Mouse (Mus musculus) kidney, adult 2 months (tissue): ENCODE measurements at regions not wholly inside any gene's neighbourhood (a gene's known extent, or its start where the extent isn't known, plus 50 kb on each side); places are given as distances from the start of the nearest gene placed in this dataset.

Source experiments
- DNase-seq: peaks from one replicate; pipeline ENCODE4 v3.0.0; 2021
- H3K27ac ChIP-seq: fragments of 200-500 bp; 2 replicates; pipeline ENCODE4 v1.5.1; 2012; ENCODE audit warnings: low read depth, low read length, control low read depth, inconsistent platforms; ENCODE audit not compliant: insufficient read depth
- H3K27me3 ChIP-seq: fragments of 200-500 bp; replicated peaks from 2 replicates; pipeline ENCODE4 v1.6.1; 2012; ENCODE audit warnings: mild to moderate bottlenecking, moderate library complexity, low read length, inconsistent platforms; ENCODE audit not compliant: control insufficient read depth, insufficient read depth
- H3K36me3 ChIP-seq: fragments of 200-500 bp; 2 replicates; pipeline ENCODE4 v1.6.1; 2012; ENCODE audit warnings: mild to moderate bottlenecking, moderate library complexity, low read length, inconsistent platforms; ENCODE audit not compliant: control insufficient read depth, insufficient read depth
- H3K4me1 ChIP-seq: fragments of 200-500 bp; 2 replicates; pipeline ENCODE4 v1.6.1; 2011; ENCODE audit warnings: low read length; ENCODE audit not compliant: control insufficient read depth, insufficient read depth
- H3K4me3 ChIP-seq: fragments of 200-500 bp; 2 replicates; pipeline ENCODE4 v1.5.1; 2011; ENCODE audit warnings: mild to moderate bottlenecking, low read depth, low read length, control low read depth; ENCODE audit not compliant: insufficient read depth
- CTCF ChIP-seq: fragments of 200-500 bp; conservative IDR thresholded peaks from 2 replicates; pipeline ENCODE4 v1.5.1; 2011; ENCODE audit warnings: low read depth, mild to moderate bottlenecking, control low read depth, low read length, moderate library complexity, mixed read lengths; ENCODE audit not compliant: insufficient read depth, insufficient read length
- POLR2A ChIP-seq: fragments of 200-500 bp; IDR thresholded peaks from one replicate; pipeline ENCODE4 v1.6.1; 2011; ENCODE audit warnings: low read depth, low read length, control low read depth
- WGBS: fragments of 180-500 bp; shearing (Covaris S2); methylation state at CpG from one replicate; pipeline ENCODE4 v1.1.7; 2018; 5-methylcytosine and 5-hydroxymethylcytosine counted together

GRCm38 (mm10) chr19:56157120-56157519 lies 129.8 kb upstream of the Habp2 start:
- 78% methylated on average over 6 of the region's 6 CpGs for WGBS
- no peak for DNase-seq
- Histone ChIP-seq H3K4me1 (no peaks in the 10 kb centered on the region), H3K27ac (no peak overlapping the region), H3K4me3 (no peak overlapping the region), H3K36me3 (no peaks in the 10 kb centered on the region), H3K27me3 (no peaks in the 10 kb centered on the region)
- TF ChIP-seq POLR2A = no peak
- TF ChIP-seq CTCF = no peak

GRCm38 (mm10) chr19:56162156-56162555 lies 124.8 kb upstream of the Habp2 start:
- TF ChIP-seq CTCF = no peak
- no peak for TF ChIP-seq POLR2A
- Histone ChIP-seq H3K36me3 (no peaks in the 10 kb centered on the region), H3K27ac (no peak overlapping the region), H3K4me1 (no peaks in the 10 kb centered on the region), H3K27me3 (no peaks in the 10 kb centered on the region), H3K4me3 (no peak overlapping the region)
- DNase-seq = no peak
- WGBS = 80% methylated on average over 3 of the region's 3 CpGs

- TF ChIP-seq CTCF (no peak), POLR2A (no peak)
- H3K36me3 ChIP-seq = no peaks in the 10 kb centered on the region
- no peaks in the 10 kb centered on the region for H3K27me3 ChIP-seq
- no peak for DNase-seq
- no peak overlapping the region for H3K27ac ChIP-seq
- no peaks in the 10 kb centered on the region for H3K4me1 ChIP-seq
- no peak overlapping the region for H3K4me3 ChIP-seq
- WGBS = 68% methylated on average over 5 of the region's 5 CpGs
Observed at GRCm38 (mm10) chr19:56169133-56169997, 117.6 kb upstream of the Habp2 start.

GRCm38 (mm10) chr19:56169998-56170274 lies 117.0 kb upstream of the Habp2 start:
- no peak overlapping the region for H3K4me3 ChIP-seq
- 78% methylated on average over 4 of the region's 4 CpGs for WGBS

GRCm38 (mm10) chr19:56172454-56172853 lies 114.5 kb upstream of the Habp2 start:
- no peak for DNase-seq
- Histone ChIP-seq H3K27me3 (no peaks in the 10 kb centered on the region), H3K36me3 (no peaks in the 10 kb centered on the region), H3K4me1 (no peaks in the 10 kb centered on the region), H3K27ac (no peak overlapping the region), H3K4me3 (no peak overlapping the region)
- no peak for TF ChIP-seq POLR2A
- no peak for TF ChIP-seq CTCF
- WGBS = 61% methylated on average over 5 of the region's 5 CpGs

More at GRCm38 (mm10) chr19:56169998-56170274, 117.0 kb upstream of the Habp2 start:
- Histone ChIP-seq H3K36me3 (no peaks in the 10 kb centered on the region), H3K27me3 (no peaks in the 10 kb centered on the region), H3K4me1 (no peaks in the 10 kb centered on the region), H3K27ac (no peak overlapping the region)
- DNase-seq = no peak
- TF ChIP-seq POLR2A (no peak), CTCF (no peak)

GRCm38 (mm10) chr19:56176059-56176458 lies 110.9 kb upstream of the Habp2 start:
- H3K27me3 ChIP-seq = no peaks in the 10 kb centered on the region
- no peaks in the 10 kb centered on the region for H3K36me3 ChIP-seq
- H3K4me3 ChIP-seq = no peak overlapping the region
- no peak overlapping the region for H3K27ac ChIP-seq
- no peaks in the 10 kb centered on the region; the same call in 1 of the 2 replicates for H3K4me1 ChIP-seq
- no peak for TF ChIP-seq POLR2A
- no peak for TF ChIP-seq CTCF
- peak; percentile 38 for DNase-seq
- 76% methylated on average over 8 of the region's 8 CpGs for WGBS

GRCm38 (mm10) chr19:56177231-56177745 lies 109.6 kb upstream of the Habp2 start:
- DNase-seq = no peak
- no peak overlapping the region for H3K4me3 ChIP-seq
- H3K36me3 ChIP-seq = no peaks in the 10 kb centered on the region
- H3K27me3 ChIP-seq = no peaks in the 10 kb centered on the region
- no peak overlapping the region for H3K27ac ChIP-seq
- no peaks in the 10 kb centered on the region; the same call in 1 of the 2 replicates for H3K4me1 ChIP-seq
- TF ChIP-seq CTCF = no peak
- no peak for TF ChIP-seq POLR2A
- 47% methylated on average over 12 of the region's 12 CpGs for WGBS
